Mouse (Mus musculus): Measurements from ENCODE around the gene Gm49630. TPM values are rescaled to one million over a fixed set of nuclear protein-coding genes. Genes with fewer than 3 reads are reported as not detected.
"Not testable (repeated sequence)": the region's sequence is repeated elsewhere in the genome, so short reads cannot be mapped to it uniquely, and the experiment has no call there.

Gene Gm49630
- polyA plus RNA-seq, 1 experiment from 2014 or later = not detected

DNA sequence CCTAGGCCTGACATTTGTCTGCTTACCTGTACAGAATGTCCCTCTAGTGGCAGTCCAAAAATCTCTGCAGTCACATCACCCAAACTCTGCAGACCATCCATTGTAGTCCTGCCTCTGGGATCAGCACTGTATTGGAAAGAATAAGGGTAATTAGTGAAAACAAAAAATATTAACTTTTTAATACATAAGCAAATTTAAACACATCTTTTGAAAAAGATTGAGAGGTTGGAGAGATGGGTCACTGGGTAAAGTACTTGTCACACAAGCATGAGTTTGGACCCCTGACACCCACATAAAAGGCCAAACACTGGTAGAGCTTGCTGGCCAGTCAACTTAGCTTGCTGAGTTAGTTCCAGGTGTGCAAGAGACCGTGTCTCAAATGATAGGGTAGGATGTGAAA is 19.2 kb downstream of the Gm49630 start, which contains the start of gene Ttll2:
Ttll2 (minus strand) TSS at position 101 of the 400 bp plus-strand sequence.
- WGBS = 85% methylated on average over 1 of the region's 1 CpGs
- H3K27me3 ChIP-seq (ENCODE audit: insufficient read depth, poor library complexity, severe bottlenecking); DNase-seq (ENCODE audit: low spot score); H3K4me1 ChIP-seq (replicated peaks); H3K9me3 ChIP-seq; H3K36me3 ChIP-seq; H3K27ac ChIP-seq; H3K4me3 ChIP-seq: not testable (repeated sequence)

DNA sequence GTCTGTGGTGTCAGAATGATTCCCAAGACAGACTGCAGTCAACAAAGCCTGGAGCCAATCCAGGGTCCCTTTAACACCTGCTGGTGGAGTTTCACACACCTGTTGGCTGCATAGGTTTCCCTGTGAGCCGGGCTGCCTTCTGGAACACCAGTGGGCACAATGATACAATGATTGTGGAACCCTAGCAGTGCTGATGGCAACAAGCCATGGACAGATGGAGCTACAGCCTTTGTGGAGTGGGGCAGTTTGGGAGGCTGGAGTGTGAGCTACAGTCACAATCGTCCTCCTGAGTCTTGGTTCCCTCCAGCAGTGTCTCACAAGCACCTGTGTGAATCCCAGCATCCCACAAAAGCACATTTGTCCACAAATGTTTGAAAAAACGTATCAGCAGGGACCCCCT is 23.0 kb downstream of the Gm49630 start:
- not testable (repeated sequence) for H3K27ac ChIP-seq; H3K4me1 ChIP-seq (replicated peaks); H3K27me3 ChIP-seq (ENCODE audit: insufficient read depth, poor library complexity, severe bottlenecking); H3K9me3 ChIP-seq; DNase-seq (ENCODE audit: low spot score); H3K36me3 ChIP-seq; H3K4me3 ChIP-seq
- 76% methylated on average over 2 of the region's 3 CpGs for WGBS

DNA sequence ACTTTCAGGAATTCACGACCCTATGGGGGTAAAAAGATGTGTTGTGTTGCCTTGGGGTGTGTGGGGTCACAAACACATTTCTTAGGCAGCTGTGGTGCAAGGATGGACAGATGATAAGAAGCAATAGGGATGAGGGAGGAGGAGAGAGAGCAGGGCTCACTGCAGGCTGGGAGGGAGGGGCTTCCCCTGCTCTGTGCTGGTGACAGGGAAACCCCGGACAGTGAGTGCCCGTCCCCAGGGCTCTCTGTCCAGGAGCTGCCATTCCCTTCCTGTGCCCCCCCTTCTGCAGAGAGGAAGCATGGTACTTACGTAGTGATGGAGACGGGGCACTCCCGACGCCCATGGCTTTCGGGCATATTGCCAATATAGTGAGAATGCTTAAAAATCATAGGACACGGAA is 34.4 kb downstream of the Gm49630 start:
- not testable (repeated sequence) for DNase-seq (ENCODE audit: low spot score); H3K9me3 ChIP-seq; H3K27ac ChIP-seq; H3K4me3 ChIP-seq; H3K4me1 ChIP-seq (replicated peaks); H3K36me3 ChIP-seq; H3K27me3 ChIP-seq (ENCODE audit: insufficient read depth, poor library complexity, severe bottlenecking)
- WGBS = 80% methylated on average over 9 of the region's 9 CpGs

DNA sequence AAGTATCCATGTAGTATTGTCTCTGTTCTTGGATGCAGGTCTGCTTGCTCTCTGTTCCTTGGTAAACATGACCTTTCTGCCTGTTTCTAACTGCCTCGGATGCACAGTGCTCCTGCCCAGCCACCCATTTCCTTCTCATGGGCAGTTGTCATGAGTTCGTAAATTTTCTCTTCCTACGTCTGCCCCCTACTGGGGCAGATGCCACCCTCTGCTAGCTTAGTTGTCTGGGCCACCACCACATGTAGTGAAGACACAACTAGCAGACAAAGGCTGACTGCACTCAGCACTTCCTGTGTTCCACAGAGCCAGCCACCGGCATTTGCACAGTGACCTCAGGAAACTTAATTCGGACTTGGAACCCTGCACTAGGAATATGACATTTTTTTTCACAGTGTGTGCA is 39.0 kb downstream of the Gm49630 start:
- WGBS = 87% methylated on average over 3 of the region's 5 CpGs
- not testable (repeated sequence) for H3K36me3 ChIP-seq; H3K4me1 ChIP-seq (replicated peaks); H3K27ac ChIP-seq; H3K9me3 ChIP-seq; H3K4me3 ChIP-seq; DNase-seq (ENCODE audit: low spot score); H3K27me3 ChIP-seq (ENCODE audit: insufficient read depth, poor library complexity, severe bottlenecking)

DNA sequence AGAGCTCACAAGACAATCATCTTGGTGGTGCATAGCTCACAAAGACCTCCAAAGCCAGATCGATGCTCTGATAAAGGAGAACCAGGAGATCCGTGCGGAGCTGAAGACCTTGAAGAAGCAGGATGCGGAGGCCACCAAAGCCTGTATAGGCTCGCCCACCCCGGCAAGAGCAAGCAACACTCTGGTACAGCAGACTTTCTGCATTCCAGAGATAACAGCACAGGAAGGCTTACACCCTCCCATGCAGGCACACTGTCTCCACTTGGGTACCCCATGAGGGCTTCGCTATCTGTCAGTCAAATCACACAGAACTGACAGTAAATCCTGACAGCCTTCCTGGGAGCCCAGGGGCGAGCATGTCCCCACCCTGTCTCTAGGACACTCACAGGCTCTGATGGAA is 45.4 kb downstream of the Gm49630 start:
- H3K4me1 ChIP-seq (replicated peaks) = not testable (repeated sequence)
- WGBS = 89% methylated on average over 8 of the region's 8 CpGs

GRCm38 (mm10) chr17:7324346-7324745 is 47.4 kb downstream of the Gm49630 start, which contains the start of gene Tcp10a:
TSS of gene Tcp10a (plus strand) at chr17:7324646.
- 95% methylated on average over 5 of the region's 5 CpGs for WGBS
- not testable (repeated sequence) for H3K27me3 ChIP-seq (ENCODE audit: insufficient read depth, poor library complexity, severe bottlenecking); H3K27ac ChIP-seq; H3K9me3 ChIP-seq; H3K36me3 ChIP-seq; DNase-seq (ENCODE audit: low spot score); H3K4me3 ChIP-seq; H3K4me1 ChIP-seq (replicated peaks)

More for the DNA sequence above, 45.4 kb downstream of the Gm49630 start:
- H3K27me3 ChIP-seq (ENCODE audit: insufficient read depth, poor library complexity, severe bottlenecking); H3K4me3 ChIP-seq; H3K9me3 ChIP-seq; H3K36me3 ChIP-seq; DNase-seq (ENCODE audit: low spot score); H3K27ac ChIP-seq: not testable (repeated sequence)

DNA sequence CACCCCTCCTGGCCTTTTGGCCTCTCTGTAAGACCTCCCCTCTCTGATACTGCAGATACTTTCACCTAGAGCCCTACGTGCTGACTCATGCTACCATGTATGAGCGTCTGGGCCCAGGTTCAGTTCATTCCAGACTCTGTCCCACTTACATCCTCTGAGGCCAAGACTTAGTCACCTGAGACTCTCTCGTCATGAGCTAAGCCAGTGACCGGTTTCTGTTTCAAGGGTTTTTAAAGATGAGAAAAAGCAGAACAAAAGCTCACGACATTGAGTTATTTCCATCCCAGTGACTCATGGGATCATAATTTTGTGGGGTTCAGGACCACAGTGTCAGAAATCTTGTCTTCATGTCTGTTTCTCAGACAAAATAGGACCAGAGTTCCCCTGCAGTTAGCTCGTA is 52.0 kb downstream of the Gm49630 start:
- H3K4me3 ChIP-seq; DNase-seq (ENCODE audit: low spot score); H3K4me1 ChIP-seq (replicated peaks); H3K9me3 ChIP-seq; H3K27ac ChIP-seq; H3K36me3 ChIP-seq; H3K27me3 ChIP-seq (ENCODE audit: insufficient read depth, poor library complexity, severe bottlenecking): not testable (repeated sequence)
- 88% methylated on average over 6 of the region's 6 CpGs for WGBS

DNA sequence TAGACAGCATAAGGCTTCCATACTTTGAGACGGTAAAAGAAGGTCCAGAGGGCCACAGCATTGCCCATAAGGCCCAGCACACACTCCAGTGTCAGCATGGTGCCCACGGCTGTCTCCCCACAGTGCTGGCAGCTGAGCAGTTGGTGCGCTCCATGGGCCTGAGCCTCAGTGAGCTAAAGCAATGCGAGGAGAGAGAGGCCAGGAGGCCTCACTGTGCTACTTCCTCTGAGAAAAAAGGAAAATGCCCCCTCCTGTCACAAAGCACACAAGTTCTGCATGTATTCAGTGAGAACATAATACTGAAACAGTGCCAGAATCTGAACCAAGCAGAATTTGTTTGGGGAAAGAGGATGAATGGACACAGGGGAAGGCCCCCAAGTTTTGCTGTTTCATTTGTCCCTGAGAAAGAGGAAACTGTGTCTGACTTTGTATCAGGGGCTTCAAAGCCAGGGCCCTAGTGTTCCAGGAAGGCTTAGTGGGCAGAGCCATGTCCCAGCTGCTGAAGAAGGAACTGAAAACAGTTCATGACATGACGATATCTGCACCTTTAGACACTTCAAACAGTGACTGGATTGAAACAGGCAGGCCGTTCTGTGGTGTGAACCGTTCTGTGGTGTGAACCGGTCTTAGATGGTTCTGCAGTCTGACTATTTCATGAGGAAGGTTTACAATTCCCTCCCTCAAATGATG is 55.9 kb downstream of the Gm49630 start:
- H3K9me3 ChIP-seq; H3K4me3 ChIP-seq; H3K27me3 ChIP-seq (ENCODE audit: insufficient read depth, poor library complexity, severe bottlenecking); DNase-seq (ENCODE audit: low spot score); H3K36me3 ChIP-seq; H3K27ac ChIP-seq; H3K4me1 ChIP-seq (replicated peaks): not testable (repeated sequence)
- WGBS = 86% methylated on average over 8 of the region's 8 CpGs

DNA sequence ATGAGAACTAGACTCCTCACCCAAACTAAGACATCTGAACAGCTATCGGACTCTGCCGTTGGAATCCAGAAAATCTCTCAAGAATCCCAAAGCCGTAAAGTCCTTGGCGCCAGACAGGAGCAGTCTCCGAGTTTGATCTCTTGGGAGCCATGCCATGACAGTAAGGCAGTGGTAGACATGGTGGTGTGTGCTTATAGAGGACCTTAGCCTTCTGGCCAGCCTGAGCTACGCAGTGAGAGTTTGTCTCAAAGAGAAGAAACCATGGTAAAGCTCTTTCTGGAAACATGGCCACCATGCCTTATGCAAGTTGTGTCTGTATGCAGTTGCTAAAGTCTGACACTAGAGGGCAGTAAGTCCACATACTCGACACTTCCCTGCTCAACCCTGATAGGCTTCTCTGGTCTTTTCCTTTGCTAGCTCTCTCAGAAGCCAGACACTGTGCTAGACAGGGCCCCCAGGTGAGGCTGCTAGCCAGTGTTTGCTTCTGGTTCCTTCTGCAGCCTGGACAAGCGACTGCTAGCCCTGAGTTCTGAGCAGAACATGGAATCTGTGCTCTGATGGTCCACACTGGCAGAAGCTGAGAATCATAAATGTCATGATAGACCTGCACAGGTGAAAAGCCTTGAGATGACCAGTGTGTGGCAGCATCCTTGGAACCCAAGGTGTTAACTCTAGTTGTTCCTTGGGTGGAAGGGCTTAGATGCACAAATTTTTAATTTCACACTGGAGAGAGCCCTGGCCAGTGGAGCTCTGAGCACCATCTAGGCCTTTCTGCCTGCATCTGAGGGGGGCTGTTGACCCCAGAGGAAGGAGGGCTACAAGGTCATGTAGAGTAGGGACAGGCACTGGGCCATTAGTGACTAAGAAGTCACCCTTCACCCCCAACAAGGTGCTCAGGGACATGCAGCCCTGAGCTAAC is 65.2 kb downstream of the Gm49630 start:
- H3K4me1 ChIP-seq (replicated peaks); DNase-seq (ENCODE audit: low spot score); H3K9me3 ChIP-seq; H3K27ac ChIP-seq; H3K36me3 ChIP-seq; H3K27me3 ChIP-seq (ENCODE audit: insufficient read depth, poor library complexity, severe bottlenecking); H3K4me3 ChIP-seq: not testable (repeated sequence)
- 67% methylated on average over 8 of the region's 8 CpGs for WGBS

Other genes starting within 250 kb of the Gm49630 start
- 25.6 and 31.3 TPM in 2 replicates for gene Rps6ka2, start 201.9 kb downstream of the Gm49630 start, polyA plus RNA-seq (2016; fragmentation: Nextera tagmentation; extraction: Ambion mirVana)
- gene Tcp10a, start 47.3 kb downstream of the Gm49630 start, polyA plus RNA-seq (2016; fragmentation: Nextera tagmentation; extraction: Ambion mirVana) = 0.09 TPM in 1 of 2 replicates, not detected in the other
- not detected in 2 replicates for gene Ttll2, start 19.3 kb downstream of the Gm49630 start, polyA plus RNA-seq (2016; fragmentation: Nextera tagmentation; extraction: Ambion mirVana)
- gene Unc93a2, start 13.5 kb upstream of the Gm49630 start, polyA plus RNA-seq (2016; fragmentation: Nextera tagmentation; extraction: Ambion mirVana) = not detected in 2 replicates

All from hindbrain, embryonic 10.5 days (tissue).